Mouse (Mus musculus) inflammation-experienced regulatory T-cells, adult 6 months (primary cell): ENCODE data around the gene Rasgrf2. TPM values are rescaled to one million over a fixed set of nuclear protein-coding genes. Genes with fewer than 3 reads are reported as not detected.
"Not testable (repeated sequence)": the region's sequence is repeated elsewhere in the genome, so short reads cannot be mapped to it uniquely, and the experiment has no call there.

Experiments used
- ATAC-seq: one replicate; pipeline ENCODE4 v1.8.0; 2017
- polyA plus RNA-seq, 3 experiments: library from polyadenylated mRNA; unstranded; fragments of 100-300 nt; shearing (Covaris generic); gene quantifications; one replicate each; pipeline ENCODE4 v1.2.1; 2017

Gene Rasgrf2
- 1 to 10 TPM in 2 of 3 experiments, under 1 TPM in 1; 0.36 to 4.3 (median 1.7) TPM for polyA plus RNA-seq

GRCm38 (mm10) chr13:92131384-92132150 is at the start of gene Rasgrf2:
Gene Rasgrf2 (minus strand): TSS chr13:92131656.
- ATAC-seq, result no peak

- not testable (repeated sequence) for ATAC-seq
These were observed 41.2 kb upstream of the Rasgrf2 start for GRCm38 (mm10) chr13:92172686-92173085.

DNA sequence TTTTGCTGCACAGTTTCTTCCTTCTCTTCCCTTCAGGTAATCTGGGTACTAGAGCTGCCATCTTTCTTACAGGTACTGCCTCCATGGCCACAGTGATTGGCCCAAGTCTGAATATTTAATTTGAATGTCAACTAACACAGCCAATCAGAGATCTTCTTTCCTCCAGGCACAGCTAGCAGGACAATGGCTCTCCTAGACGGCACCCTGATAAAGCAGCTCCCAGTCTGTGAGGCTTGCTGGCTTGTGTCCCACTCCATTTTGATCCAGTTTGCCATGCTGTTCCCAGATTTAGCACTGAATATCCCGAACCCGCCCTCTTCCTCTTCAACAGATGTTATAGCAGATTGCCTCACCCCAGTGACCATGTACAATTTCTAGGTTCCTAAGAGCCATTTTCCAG is 19.1 kb upstream of the Rasgrf2 start:
- ATAC-seq, result no peak

DNA sequence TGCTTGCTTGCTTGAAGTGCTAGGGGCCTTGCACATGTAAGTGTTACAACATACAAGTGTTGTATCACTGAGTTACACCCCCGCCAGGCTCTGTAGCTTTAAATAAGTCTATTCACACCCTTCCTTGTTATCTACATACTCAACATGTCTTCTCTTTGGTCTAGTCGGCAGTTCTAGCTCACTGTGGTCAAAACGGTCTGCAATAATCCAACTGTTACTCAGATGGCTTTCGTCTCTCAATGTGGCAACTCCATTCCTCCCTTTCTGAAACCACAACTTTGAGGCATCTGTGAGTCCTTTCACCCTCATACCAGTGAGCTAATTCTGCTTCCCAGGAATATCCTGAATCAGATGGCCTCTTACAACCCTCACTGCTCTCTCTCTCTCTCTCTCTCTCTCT is 17.4 kb upstream of the Rasgrf2 start:
- ATAC-seq, result no peak

DNA sequence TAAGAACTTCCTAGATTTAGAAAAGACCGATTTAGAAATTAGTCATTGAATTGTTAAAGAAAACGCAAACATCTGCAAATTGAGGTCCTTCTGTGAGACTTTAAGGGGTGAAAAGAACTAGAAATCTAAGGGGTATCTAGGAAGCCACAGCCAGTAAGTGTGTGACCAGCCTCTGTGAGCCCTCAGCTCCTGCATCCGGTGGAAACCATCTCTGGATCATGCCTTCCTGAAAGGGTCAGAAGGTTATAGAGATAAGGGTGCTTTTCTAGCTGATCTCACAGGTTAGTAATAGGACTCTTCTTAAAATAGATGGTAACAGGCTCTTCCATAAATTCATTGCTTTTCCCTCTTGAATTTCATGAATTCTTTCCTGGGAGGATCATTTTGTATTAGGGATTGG is 3.3 kb upstream of the Rasgrf2 start:
- ATAC-seq, result no peak

DNA sequence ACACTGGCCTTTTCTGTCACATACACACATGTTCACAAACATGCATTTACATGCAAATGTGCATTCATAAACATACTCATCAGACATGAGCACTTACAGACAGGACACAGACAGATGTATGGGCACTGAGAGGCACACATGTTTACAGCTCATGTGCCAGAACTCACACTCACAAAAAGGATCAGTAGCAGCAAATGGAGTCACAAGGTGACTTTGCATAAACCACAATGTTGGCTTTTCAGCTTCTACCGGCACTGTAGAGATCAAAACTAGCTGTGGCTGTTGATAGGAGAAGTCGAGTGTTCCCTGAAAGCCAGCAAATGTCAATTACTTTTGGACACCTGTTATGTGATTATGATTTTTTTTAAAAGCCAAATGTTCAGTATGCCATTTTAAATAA is 1.1 kb upstream of the Rasgrf2 start:
- ATAC-seq, result no peak

DNA sequence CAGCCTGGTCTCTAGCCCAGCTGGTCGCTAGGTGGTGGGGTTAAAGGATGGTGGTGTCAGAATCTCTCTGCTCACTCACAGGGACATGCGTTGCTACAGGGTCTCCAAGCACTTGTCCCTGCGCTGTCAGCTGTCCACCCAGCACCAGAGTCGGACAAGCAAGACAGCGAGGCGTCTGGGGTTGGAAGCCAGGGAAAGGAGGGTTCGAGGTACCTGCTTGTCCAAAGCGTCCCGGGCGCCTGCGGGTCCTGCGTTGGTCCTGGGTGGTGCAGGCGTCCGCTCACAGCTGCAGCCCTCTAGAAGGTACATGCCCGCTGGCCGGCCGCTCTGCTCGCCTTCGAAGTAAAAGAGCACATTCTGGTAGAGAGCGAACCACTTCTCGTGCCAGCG is 467 bp downstream of the Rasgrf2 start:
- no peak for ATAC-seq

GRCm38 (mm10) chr13:92129877-92130276 is 1.6 kb downstream of the Rasgrf2 start:
- ATAC-seq, result no peak

DNA sequence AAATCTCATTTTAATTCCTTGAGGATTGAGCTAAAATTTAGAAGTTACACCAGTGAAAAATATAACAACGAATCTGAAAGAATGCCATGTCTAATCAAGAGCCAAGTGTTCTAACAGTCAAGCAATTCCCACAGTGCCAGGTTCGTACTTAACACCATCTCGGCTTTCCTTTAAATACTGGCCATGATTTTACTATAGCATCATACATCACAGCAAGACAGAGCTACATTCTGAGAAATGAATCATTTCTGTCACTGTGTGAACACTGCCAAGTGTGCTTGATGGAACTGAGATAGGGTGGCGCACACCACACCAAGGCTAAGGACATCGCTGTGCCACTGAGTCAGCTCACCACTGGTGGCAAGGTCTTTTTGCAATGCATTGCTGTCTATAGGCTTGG is 5.6 kb downstream of the Rasgrf2 start:
- no peak for ATAC-seq

- ATAC-seq, result no peak
These were observed 11.8 kb downstream of the Rasgrf2 start for GRCm38 (mm10) chr13:92119623-92120022.

GRCm38 (mm10) chr13:92114076-92114475 is 17.4 kb downstream of the Rasgrf2 start:
- no peak for ATAC-seq

DNA sequence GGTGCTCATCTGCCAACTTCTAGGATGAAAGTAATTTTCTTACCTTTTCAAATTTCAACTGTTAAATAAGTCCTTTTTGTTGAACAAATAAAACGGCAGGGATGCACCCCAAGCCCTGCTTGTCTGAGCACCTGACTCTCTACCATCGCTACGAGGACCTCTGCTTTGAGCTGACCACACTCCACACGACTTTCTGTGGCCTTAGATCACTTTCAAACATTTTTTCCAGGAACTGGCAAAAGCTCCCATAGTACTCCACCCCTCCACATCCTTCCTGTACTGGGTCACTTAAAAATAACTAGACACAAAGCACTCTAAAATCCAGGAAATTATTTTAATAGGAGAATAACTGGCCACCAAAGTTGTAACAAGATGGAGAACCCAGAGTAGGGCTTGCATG is 23.2 kb downstream of the Rasgrf2 start:
- no peak for ATAC-seq

- no peak for ATAC-seq
These were observed 27.2 kb downstream of the Rasgrf2 start for GRCm38 (mm10) chr13:92104259-92104658.

DNA sequence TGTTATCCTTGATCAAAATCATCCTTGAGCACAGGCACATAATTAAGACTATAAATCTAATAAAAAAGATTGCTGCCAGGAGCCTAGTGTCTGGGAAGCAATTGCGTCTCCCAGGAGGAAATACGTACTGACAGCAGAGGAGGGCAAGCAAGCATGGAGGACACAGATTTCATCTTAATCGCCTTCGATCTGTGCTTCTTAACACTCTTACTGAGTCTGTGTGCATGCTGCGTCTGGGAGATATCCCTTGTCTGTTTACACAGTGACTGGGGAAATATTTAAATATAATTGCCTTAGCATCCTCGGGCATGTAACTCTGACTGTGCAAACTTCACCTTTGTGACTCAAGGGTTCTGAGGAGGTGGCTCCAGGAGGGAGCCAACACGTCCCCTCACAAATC is 33.0 kb downstream of the Rasgrf2 start:
- no peak for ATAC-seq

GRCm38 (mm10) chr13:92095131-92096090 is 36.0 kb downstream of the Rasgrf2 start:
- no peak for ATAC-seq

DNA sequence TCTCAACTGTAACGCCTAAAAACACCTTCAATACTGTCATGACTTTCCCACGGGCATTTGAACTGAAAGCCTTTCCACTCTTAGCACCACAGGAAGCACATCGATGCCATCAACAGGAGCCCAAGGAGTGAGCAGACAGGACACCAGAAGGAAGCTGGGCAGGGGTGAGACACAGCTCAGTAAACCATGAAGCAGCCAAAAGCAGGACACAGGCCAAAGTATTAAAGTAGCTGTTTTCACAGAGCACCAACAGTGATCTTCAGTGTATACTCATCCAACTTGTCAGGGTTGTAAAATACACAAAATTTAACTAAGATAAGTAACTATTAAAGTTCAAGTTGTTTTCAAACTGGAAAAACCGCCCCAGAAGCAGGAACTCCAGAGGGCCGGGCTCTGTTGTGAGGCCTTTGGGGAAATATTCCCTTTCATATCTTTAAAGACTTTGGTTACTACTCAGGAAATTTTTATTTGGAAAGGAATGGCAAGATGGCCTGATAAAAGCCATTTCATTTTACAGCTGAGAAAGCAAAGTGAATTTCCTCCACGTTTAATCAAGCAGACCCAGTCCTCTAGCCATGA is 37.7 kb downstream of the Rasgrf2 start:
- ATAC-seq, result no peak

GRCm38 (mm10) chr13:92073111-92073510 is 58.3 kb downstream of the Rasgrf2 start:
- no peak for ATAC-seq

- no peak for ATAC-seq
These were observed 62.8 kb downstream of the Rasgrf2 start for GRCm38 (mm10) chr13:92068651-92069050.

GRCm38 (mm10) chr13:92067831-92068230 is 63.6 kb downstream of the Rasgrf2 start:
- ATAC-seq, result no peak

DNA sequence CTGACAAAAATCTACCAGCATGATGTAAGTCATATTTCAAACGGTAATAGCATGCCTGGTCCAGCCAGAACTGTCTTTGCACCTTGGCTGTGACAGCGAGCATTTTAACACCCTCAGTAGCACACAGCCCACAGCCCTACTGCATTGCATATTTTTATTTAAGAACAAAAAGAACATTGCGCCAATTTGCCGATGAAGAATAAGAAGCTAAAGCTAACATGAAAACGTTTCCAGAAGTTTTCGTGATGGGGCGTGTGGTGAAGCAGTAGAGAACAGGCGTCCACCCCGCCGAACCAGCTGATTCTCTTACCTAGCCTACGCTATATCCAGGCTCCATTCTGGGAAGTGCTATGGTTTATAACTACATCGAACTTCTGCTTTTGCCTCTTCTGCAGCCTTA is 77.7 kb downstream of the Rasgrf2 start:
- ATAC-seq, result no peak

- ATAC-seq, result no peak
These were observed 78.5 kb downstream of the Rasgrf2 start for GRCm38 (mm10) chr13:92053001-92053400.

GRCm38 (mm10) chr13:92051216-92051615 is 80.2 kb downstream of the Rasgrf2 start:
- ATAC-seq, result no peak
